Mouse (Mus musculus) gastrocnemius, adult 18-20 months (tissue): ENCODE data around the gene Calml4. TPM values are rescaled to one million over a fixed set of nuclear protein-coding genes. Genes with fewer than 3 reads are reported as not detected.
"Not testable (repeated sequence)": the region's sequence is repeated elsewhere in the genome, so short reads cannot be mapped to it uniquely, and the experiment has no call there.

ENCODE experiments used
- DNase-seq: peaks from one replicate; pipeline ENCODE4 v3.0.0; 2021; ENCODE audit warnings: low spot score
- long read RNA-seq, 2 experiments: library from polyadenylated mRNA; stranded (forward); transcript quantifications; one replicate each; pipeline ENCODE4 v2.0.0; 2021
- total RNA-seq, 2 experiments: library from RNA; stranded (reverse); gene quantifications; 2 replicates each; pipeline ENCODE4 v1.2.3; 2021

Gene Calml4
- total RNA-seq = 1 to 10 TPM; 1.2 to 1.3 TPM
- long read RNA-seq, experiment 1, partial matches to known transcripts = 1 of 4 reads
- long read RNA-seq, experiment 1, other reads (novel, unspliced or antisense) = 1 of 4 reads
- long read RNA-seq, experiment 2 = 0 reads

GRCm38 (mm10) chr9:62857719-62858261 lies at the start of gene Calml4:
Gene Calml4, plus strand, starts transcription at chr9:62858080.
- peak; percentile 91 for DNase-seq

DNA sequence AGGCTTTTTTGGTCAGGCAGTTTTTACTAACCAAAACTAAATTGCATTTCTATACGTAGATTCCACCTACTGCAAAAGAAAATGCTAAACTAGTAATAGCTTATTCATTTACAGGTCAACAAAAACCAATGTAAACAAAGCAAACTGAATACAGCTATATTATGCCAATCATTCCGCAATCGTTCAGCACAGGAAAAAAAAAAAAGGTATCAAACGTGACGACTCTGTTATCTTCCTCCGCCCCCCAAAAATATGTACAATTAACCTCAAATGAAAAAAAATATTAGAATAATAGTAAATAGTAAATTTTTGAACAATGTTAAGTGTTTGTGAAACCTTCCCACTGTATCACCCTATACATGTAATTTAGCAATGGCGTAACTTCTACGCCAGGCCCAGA lies 47.8 kb upstream of the Calml4 start:
- no peak for DNase-seq

- DNase-seq = peak; percentile 8
Measured at GRCm38 (mm10) chr9:62810543-62811515, 47.1 kb upstream of the Calml4 start.

GRCm38 (mm10) chr9:62811516-62812121 lies 46.3 kb upstream of the Calml4 start, which contains the start of gene Fem1b:
Gene Fem1b, minus strand, starts transcription at chr9:62811934.
- DNase-seq = peak; percentile 93

DNA sequence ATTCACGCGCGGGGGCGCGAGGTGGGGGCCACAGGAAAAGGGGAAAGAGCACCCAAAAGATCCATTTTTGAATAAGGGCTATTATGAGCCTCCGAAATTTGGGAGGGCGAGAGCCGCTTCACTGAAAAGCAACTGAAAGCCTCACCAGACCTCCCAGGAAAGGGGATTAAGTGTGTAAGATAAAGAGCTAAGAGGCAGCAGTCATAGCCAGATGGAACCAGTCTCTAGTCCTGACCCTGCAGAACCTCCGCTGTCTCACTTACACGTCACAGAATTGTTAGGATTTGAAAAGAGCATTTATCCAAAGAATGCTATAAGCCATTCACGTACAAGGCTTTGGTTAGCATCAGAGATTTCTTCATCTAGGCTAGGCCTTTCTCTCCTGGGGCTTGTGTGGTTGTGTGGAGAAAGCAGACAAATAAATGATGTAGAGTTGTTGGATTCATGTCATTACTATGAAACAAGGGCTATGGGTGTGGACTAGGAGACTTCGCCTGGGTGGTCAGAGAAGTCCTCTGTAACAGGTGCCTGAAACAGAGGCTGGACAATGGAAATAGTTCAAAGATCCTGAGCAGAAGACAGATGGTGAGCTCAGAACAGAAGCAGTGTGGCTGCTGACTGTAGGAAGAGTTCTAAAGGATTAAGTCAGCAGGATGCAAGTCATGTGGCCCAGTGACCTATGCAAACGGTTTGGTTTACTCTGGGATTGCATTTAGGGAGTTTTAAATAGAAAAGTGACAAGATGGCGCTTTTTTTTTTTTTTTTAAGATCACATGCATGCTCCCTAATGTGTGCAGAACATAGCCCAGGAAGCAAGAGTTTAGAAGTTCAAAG lies 45.4 kb upstream of the Calml4 start:
- peak; percentile 4 for DNase-seq

DNA sequence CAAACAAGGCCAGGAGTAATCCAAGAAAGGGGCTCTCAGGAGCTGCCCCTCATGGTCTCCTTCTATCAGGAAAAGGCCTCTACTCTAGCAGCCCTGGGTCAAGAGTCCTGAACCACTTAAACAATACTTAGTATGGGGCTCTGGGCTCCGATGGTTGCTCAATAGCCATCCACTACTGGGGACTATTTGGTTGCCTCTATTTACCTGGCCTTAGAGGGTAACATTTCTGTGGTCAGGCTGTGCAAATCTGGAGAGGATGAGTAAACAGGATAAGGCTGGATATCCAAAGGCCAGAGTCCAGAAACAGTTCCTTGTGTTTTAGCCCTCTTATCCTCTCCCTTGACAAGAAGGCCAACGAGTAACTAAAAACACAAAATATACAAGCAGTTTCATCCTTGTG lies 43.1 kb upstream of the Calml4 start:
- DNase-seq = no peak

DNA sequence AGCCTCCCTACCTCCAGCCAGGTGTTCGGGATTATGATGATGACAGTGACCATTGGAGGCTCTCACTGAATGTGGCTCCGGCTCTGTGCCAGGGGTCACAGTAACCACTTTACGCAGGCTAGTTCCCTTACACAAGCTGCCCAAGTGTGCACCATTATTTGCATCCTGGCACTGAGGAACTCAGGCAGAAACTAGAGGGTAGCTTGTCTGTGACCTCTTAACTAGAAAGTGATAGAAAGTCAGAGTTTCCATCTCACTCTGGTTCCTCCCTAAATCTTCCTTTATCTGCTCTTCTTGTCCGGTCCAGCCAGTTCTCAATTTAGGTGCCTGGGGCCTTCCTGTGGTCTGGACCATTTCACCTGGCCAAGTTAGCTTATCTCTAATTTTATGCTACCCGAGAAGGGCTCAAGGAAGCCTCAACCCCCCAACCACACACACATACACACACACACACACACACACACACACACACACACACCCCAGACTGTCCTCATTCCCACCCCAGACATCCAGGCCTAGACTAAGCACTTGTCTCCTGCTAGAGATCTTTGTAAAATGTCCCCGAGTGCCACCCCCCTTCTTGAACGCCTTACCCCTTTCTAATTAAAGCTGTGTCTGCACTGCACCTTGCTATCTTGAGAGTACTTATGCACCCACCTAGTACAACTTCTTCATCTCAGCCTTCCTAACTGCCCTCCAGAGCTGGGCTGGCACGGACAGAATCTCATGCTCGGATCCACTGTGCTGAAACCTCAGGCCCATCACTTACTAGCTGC lies 41.4 kb upstream of the Calml4 start:
- no peak for DNase-seq

DNA sequence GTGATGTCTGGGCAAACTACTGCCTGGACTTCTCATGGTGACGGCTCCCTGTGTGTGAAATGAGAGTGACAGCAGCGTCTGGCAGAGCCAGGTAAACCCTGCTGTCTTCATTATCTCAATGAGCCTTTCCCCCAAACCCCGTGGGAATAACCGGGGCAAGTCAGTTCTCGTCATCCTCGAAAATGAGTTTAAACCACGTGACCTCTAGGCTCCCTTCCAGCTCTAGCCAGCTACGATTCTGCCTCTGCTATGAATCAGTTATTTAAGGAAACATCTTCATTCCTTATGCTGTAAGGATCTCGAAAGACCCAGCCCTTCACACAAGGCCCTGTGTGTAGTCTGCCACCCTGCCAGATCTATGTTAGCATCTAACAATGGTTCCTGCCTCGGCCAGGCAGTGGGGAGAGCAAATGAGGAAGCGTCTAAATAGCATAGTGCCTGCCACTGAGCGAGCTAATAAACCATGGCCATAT lies 40.7 kb upstream of the Calml4 start:
- peak; percentile 42 for DNase-seq

GRCm38 (mm10) chr9:62817828-62818614 lies 39.9 kb upstream of the Calml4 start:
- no peak for DNase-seq

DNA sequence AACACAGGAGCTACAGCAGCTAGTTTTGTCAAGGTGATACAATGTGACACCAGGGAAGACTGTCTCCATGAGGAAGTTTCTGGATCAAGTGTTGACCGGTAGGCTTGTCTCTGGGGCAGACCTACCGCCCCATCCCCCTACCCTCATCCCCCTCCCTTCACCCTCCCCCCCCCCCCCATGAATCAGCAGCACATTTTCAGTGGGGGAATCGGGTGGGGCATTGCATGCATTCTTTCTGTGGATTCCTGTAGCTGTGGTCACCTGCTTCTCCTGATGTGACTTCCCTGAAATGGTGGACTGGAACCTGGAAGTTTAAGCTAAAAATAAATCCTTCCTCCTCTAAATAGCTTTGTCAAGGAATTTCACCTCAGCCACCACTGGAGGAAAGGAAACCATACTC lies 38.4 kb upstream of the Calml4 start:
- DNase-seq = no peak

- DNase-seq = not testable (repeated sequence)
Measured at GRCm38 (mm10) chr9:62819910-62820309, 38.0 kb upstream of the Calml4 start.

GRCm38 (mm10) chr9:62820829-62821228 lies 37.1 kb upstream of the Calml4 start:
- DNase-seq = no peak

DNA sequence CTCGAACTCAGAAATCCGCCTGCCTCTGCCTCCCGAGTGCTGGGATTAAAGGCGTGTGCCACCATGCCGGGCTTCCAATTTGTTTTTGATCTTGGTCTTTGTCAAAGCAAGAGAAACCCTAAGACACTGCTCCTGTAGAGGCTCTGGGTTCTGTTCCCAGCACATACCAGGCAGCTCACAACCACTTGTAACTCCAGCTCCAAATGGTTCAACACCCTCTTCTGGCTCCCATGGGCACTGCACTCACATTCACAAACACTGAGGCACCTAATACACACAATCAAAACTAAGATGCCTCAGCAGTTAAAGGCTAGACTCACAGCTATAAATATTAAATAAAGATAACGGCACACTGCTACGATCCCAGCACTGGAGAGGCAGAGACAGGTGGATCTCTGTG lies 36.1 kb upstream of the Calml4 start:
- DNase-seq = no peak

DNA sequence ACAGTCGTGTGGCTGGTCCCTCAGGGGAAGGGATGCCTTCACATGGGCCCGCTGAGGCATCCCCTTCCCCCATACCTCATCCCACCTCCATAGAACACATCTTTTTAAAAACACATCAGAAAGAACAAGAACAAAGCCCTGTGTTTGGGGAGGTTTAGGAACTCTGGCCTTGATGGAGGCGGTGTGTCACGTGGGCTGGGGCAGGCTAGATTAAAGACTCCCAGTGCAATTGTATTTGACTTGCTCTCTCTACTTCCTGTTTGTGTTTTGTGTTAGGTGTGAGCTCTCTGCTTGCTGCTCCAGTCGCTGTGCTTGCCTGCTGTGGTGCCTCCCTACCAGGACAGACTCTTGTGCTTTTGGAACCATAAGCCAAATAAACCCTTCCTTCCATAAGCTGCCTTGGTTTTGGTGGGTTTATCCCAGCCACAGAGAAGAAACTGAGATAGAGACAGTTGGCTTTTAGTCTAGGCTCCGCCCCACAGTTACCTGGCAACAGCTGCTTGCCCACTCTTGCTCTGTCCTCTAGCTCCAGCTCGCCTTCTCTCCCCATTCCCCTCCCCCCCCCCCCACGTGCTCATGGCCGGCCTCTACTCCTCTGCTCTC lies 32.0 kb upstream of the Calml4 start:
- DNase-seq = no peak

DNA sequence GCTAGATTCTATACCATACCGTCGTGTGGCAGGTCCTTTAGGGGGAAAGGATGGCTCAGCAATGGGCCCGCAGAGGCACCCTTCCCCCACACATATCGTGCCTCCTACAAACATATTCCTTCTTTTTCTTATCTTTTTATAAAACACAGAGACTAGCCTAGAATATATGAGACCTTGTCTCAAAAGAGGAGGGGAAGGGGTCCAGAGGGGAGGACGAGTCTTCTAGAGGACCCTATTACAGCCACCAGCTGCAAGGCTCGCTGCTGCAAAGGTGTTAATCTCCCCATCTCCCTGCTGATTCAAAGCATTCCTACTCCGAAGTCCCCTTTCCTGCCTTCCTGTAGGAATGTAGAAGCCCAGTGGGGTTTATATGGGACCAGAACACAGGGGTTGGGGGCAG lies 31.4 kb upstream of the Calml4 start:
- DNase-seq = no peak

DNA sequence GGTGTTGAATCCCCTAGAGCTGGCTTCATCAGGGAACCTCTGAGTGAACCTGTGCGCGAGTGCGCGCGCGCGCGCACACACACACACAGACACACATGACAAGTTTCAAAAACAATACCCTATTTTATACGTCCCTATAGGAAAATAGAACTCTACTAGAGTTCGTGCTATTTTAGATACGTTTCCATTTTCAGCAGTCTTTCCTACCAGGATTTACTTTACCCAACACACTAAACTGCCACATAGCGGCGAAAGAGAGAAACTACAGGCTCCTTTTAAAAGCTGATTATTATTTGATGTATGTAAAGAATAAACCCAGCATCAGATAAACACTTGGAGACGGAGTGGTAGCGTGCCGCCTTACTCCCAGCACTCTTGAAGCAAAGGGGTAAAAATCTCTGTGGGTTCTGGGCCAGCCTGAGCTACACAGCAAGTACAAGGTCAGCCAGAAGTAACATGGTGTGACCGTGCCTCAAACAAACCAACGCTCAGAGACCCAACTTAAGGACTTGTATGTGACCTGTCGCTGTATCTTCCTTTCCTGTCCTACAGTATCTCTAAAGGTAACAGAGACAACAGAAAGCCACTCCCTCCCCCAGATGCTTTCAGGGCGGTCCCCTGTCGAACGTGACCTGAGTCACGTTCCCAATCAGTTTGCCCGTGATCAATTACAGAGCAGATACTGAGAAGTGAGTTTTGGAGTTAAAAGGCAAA lies 29.8 kb upstream of the Calml4 start:
- DNase-seq = no peak

DNA sequence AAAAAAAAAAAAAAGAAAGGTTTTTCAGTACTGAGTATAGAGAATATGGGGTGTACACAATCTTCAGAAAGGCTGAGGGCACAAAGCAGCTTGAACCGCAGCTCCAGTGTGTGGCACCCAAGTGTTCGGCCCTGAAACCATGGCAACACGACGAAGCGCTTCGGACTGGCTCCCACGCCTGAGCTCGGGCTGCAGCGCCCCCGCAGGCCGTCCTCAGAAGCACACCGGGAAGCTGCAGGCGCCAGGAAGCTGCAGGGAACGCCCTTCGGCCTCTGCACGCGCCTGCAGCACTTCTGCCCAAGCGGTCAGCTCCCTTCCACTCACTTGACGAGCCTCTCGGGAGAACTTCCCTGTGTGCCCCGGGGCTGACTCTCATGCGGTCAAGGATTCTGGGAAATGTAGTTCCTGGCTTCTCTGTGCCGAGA lies 29.2 kb upstream of the Calml4 start:
- peak; percentile 97 for DNase-seq

GRCm38 (mm10) chr9:62829877-62830276 lies 28.0 kb upstream of the Calml4 start:
- DNase-seq = no peak
